Mouse (Mus musculus): ENCODE data around the gene Rapsn.

Gene Rapsn

GRCm38 (mm10) chr2:91080784-91081513, 45.5 kb downstream of the Rapsn start:
- DNase-seq (ENCODE audit: low read depth in 2 of 2, low spot score in 2 of 2), result no peak

- no peak for DNase-seq (ENCODE audit: low read depth in 2 of 2, low spot score in 2 of 2)
Observed at GRCm38 (mm10) chr2:91081775-91082695, 46.6 kb downstream of the Rapsn start, which contains the start of gene Spi1. Gene Spi1 (plus strand): TSS chr2:91082390.

GRCm38 (mm10) chr2:91082844-91083243, 47.4 kb downstream of the Rapsn start:
- DNase-seq (ENCODE audit: low read depth in 2 of 2, low spot score in 2 of 2), result peak; percentile 43 to 50

DNA sequence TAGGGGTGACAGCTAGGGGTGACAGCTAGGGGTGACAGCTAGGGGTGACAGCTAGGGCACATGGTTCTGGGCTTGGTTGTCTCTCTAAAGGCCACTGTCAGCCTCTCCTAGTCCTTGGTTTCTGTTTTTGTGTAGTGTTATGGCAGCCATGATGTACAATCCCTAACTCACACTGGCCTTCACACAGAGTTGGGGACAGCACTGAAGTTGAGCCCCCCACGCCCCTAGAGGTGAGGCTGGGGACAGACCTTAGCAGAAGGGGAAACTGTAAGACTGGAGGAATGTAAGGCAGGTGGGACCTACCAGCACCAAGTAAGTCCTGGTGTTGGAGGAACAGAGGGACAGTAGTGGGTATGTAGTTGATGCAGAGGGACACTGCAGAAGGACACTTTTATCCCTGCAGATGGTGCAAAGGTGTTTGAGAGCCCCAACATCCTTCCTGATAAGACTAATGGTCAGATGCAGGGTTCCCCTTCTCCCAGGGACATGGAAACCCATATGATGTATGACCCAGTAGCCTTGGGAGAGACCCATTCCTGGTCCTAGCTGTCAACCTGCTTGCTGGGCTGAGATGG, 48.0 kb downstream of the Rapsn start:
- DNase-seq (ENCODE audit: low read depth in 2 of 2, low spot score in 2 of 2), result no peak

DNA sequence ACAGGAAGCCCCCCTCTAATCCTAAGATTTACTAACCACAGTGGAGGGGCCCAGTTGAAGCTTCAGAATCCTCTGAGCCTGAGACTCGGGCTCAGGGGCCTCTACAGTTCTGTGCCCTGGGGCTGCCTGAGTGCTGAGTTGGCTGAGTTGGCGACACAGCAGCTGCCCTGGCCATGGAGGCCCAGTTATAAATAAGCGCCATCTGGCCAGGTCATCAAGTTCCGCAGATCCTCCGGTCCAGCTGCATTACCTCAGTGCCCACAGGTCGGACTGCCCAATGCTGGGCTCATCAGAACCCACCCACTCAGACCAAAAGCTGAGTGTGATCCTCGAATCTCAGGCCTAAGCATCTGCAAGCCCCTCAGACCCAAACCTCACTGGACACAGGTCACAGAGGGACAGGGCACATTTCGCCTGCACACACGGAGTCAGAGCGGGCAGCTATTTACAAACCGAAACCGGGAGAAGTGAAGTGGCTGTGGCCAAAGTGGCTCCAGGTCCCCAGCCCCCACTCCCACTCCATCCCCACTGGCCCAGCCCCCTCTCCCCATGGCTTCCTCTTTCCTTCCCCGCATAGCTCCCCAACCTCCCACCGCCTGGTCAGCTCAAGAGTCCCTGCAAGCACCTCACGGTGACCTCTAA, 48.9 kb downstream of the Rapsn start:
- no peak for DNase-seq (ENCODE audit: low read depth in 2 of 2, low spot score in 2 of 2)

GRCm38 (mm10) chr2:91085494-91086391, 50.3 kb downstream of the Rapsn start:
- no peak for DNase-seq (ENCODE audit: low read depth in 2 of 2, low spot score in 2 of 2)

GRCm38 (mm10) chr2:91086392-91087237, 51.2 kb downstream of the Rapsn start:
- DNase-seq (ENCODE audit: low read depth in 2 of 2, low spot score in 2 of 2), result no peak

GRCm38 (mm10) chr2:91087453-91087852, 52.0 kb downstream of the Rapsn start:
- peak in 1 of 2 experiments; percentile 23 for DNase-seq (ENCODE audit: low read depth in 2 of 2, low spot score in 2 of 2)

DNA sequence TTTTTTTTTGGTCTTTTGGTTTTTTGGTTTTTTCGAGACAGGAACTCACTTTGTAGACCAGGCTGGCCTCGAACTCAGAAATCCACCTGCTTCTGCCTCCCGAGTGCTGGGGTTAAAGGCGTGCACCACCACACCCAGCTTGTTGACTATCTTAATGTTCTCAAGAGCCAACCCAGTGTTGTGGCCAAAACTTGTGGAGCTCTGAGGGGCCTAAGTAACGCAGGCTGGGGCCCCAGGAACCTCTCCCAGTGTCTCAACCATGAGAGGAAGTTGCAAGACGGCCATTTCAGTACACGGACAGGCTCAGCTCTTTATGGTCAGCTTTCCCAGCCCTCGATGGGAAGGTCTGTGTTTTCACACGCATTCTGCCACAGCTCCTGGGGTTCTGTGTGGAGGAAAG, 53.6 kb downstream of the Rapsn start:
- DNase-seq (ENCODE audit: low read depth in 2 of 2, low spot score in 2 of 2), result no peak

- no peak for DNase-seq (ENCODE audit: low read depth in 2 of 2, low spot score in 2 of 2)
Observed at GRCm38 (mm10) chr2:91090208-91090607, 54.8 kb downstream of the Rapsn start.

DNA sequence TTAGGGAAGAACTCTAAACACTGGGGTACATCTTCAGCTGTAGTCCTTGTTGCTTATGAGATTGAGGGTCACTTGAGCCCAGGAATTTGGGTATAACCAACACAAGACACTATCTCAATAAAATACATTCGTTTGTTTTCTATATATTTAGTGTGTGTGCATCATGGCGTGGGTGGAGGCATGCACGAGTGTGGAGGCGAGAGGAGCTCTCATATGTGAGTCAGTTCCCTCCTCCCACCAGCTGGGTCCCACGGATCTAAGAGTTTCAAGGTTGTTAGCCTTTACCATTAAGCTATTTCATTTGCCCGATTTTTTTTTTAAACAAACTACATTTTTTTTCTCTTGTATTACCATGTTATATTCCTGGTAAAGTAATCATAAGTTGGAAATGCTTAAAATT, 55.4 kb downstream of the Rapsn start:
- DNase-seq (ENCODE audit: low read depth in 2 of 2, low spot score in 2 of 2), result no peak
